8 mouse cellular contexts compared by ENCODE assay signal in genomic region chr19:40895393-40895703, GRCm38 (mm10). TPM values are rescaled to one million over a fixed set of nuclear protein-coding genes. Genes with fewer than 3 reads are reported as not detected.
DNase-seq lines count a peak whose midpoint lies in the region; ATAC-seq and TF ChIP-seq lines count a peak whose summit lies in the region.

No protein-coding gene starts in this region.

- 0 out of 2 replicates have a peak, but pooled peaks cover 5% of the 10 kb centered on the region for H3K9me3 ChIP-seq in intestine, postnatal 0 days (ENCODE audit: control insufficient read depth)

- H3K27me3 ChIP-seq in intestine, postnatal 0 days (replicated peaks; ENCODE audit: control insufficient read depth, insufficient read depth, low read length): 0 out of 2 replicates have a peak, but pooled peaks cover 9% of the 10 kb centered on the region

- 0 out of 2 replicates have a peak overlapping the region, but pooled peaks have one; percentile 94 for H3K27ac ChIP-seq in cortical plate, adult 2 months (ENCODE audit: insufficient read depth, low read length)
- H3K27ac ChIP-seq in intestine, postnatal 0 days (ENCODE audit: low read depth, low read length): peak overlapping the region; percentile 85
- H3K27ac ChIP-seq in olfactory bulb, adult 2 months (ENCODE audit: insufficient read depth, low read depth, low read length): no peak overlapping the region

- DNase-seq in lung, adult 2 months: no peak
- no peak for DNase-seq in lung, adult 18-20 months
- DNase-seq in left cerebral cortex, postnatal 10 days (ENCODE audit: extremely low spot score in 1 of 2, low spot score in 2 of 2): no peak
- DNase-seq in layer of hippocampus, postnatal 10 days (ENCODE audit: low spot score in 2 of 2): no peak
- DNase-seq in ovary, adult 18-20 months (ENCODE audit: low spot score): no peak

- intact Hi-C loops in left cerebral cortex, postnatal 10 days (cut with DNase I): loop anchor here (10.0 kb wide), 1 partner anchor 119 kb away; no protein-coding TSS in a partner anchor

- under 1% methylated on average over 6 of the region's 6 CpGs for WGBS in lung, adult 2 months
- WGBS in intestine, postnatal 0 days: 1% methylated on average over 6 of the region's 6 CpGs
- WGBS in olfactory bulb, adult 2 months: under 1% methylated on average over 6 of the region's 6 CpGs

- peak overlapping the region; percentile 76 for H3K4me2 ChIP-seq in intestine, postnatal 0 days (replicated peaks; ENCODE audit: low read depth)

- peak overlapping the region; percentile 99 for H3K4me3 ChIP-seq in lung, adult 2 months (replicated peaks; ENCODE audit: extremely low read depth, low read depth, low read length)
- peak overlapping the region; percentile 94 for H3K4me3 ChIP-seq in cortical plate, adult 2 months (ENCODE audit: insufficient read depth, low read length)
- peak overlapping the region; percentile 86 for H3K4me3 ChIP-seq in intestine, postnatal 0 days (ENCODE audit: low read depth, low read length)
- peak overlapping the region; percentile 63 for H3K4me3 ChIP-seq in olfactory bulb, adult 2 months (ENCODE audit: insufficient read depth, low read depth, low read length)

- no peak for TF ChIP-seq CTCF in lung, adult 2 months (IDR thresholded peaks at IDR 0.05; ENCODE audit: insufficient read depth, low read length)
- no peak for TF ChIP-seq CTCF in cortical plate, adult 2 months (IDR thresholded peaks at IDR 0.05; ENCODE audit: extremely low read depth, insufficient read depth, low read length)
- no peak for TF ChIP-seq CTCF in intestine, postnatal 0 days (IDR thresholded peaks at IDR 0.05; ENCODE audit: low read depth)
- TF ChIP-seq CTCF in olfactory bulb, adult 2 months (IDR thresholded peaks at IDR 0.05; ENCODE audit: insufficient read depth, low read depth, low read length): no peak

- no peak for TF ChIP-seq POLR2A in lung, adult 2 months (IDR thresholded peaks at IDR 0.05; ENCODE audit: borderline replicate concordance, extremely low read depth, low read depth, low read length)
- no peak for TF ChIP-seq POLR2A in cortical plate, adult 2 months (IDR thresholded peaks at IDR 0.05; ENCODE audit: extremely low read depth, insufficient read depth, low read length)
- TF ChIP-seq POLR2A in olfactory bulb, adult 2 months (IDR thresholded peaks at IDR 0.05; ENCODE audit: insufficient read depth, low read depth, low read length): no peak

- peak overlapping the region; percentile 73 for H3K9ac ChIP-seq in intestine, postnatal 0 days (ENCODE audit: low read depth, low read length)

- H3K36me3 ChIP-seq in intestine, postnatal 0 days (ENCODE audit: control insufficient read depth, insufficient read depth): no peaks in the 10 kb centered on the region

- H3K4me1 ChIP-seq in lung, adult 2 months (ENCODE audit: control insufficient read depth, insufficient read depth, low read length): no peaks in the 10 kb centered on the region
- H3K4me1 ChIP-seq in cortical plate, adult 2 months (ENCODE audit: control insufficient read depth, insufficient read depth, low read length): no peaks in the 10 kb centered on the region
- no peaks in the 10 kb centered on the region; the same call in 1 of the 2 replicates for H3K4me1 ChIP-seq in intestine, postnatal 0 days (replicated peaks; ENCODE audit: control insufficient read depth, insufficient read depth, low read length)
- H3K4me1 ChIP-seq in olfactory bulb, adult 2 months (ENCODE audit: control insufficient read depth, insufficient read depth, low read length): no peaks in the 10 kb centered on the region

- no peak for ATAC-seq in intestine, postnatal 0 days

RNA-seq across cellular contexts. Expression of gene Zfp518a, which starts 0.8 kb away (rescaled TPM):
- polyA plus RNA-seq in lung, adult 2 months (2012; rRNA removed): 0.66 and 1.5 TPM in 2 replicates
- polyA plus RNA-seq in cortical plate, adult 2 months (2012; rRNA removed): 4.4 and 4.7 TPM in 2 replicates
- 10.2 and 11.0 TPM in 2 replicates for polyA plus RNA-seq in intestine, postnatal 0 days (2015; fragmentation: Nextera tagmentation; extraction: Ambion mirVana)
- not detected in 2 replicates for polyA plus RNA-seq in olfactory bulb, adult 2 months (2012; ENCODE audit: insufficient read depth, insufficient read length, low replicate concordance, missing spikeins)
- total RNA-seq in left cerebral cortex, postnatal 10 days (2021): 1 to 10 TPM; 8.7 to 9.6 TPM
- total RNA-seq in layer of hippocampus, postnatal 10 days (2021): 1 to 10 TPM; 7.9 to 8.2 TPM
